Mouse (Mus musculus): ENCODE results near the gene Retsat.

DNA sequence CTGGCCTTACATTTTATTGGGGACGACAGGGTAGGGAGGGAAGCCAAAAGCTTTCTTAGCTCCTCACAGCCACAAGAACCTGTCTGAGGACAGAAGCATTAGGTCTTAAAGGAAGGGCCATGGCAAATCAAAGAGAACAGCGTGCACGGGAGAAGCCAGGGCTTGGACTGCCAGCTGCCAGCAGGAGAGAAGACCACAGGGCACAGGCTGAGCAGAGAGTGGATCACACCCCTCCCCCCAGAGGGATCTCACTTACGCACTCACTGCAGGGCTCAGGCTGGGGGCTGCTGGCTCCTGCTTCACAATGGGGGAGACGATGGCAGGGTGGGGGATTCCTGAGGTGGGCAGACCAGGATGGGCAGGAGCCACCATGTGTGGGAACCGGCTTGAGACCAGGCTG is 33.4 kb downstream of the Retsat start:
- TF ChIP-seq USF1 (IDR thresholded peaks at IDR 0.05; ENCODE audit: low read depth) (no peak), MYOG (IDR thresholded peaks at IDR 0.05; ENCODE audit: control insufficient read depth, extremely low read depth, insufficient read length) (no peak), CTCF (IDR thresholded peaks at IDR 0.05; ENCODE audit: control insufficient read depth, insufficient read depth, insufficient read length) (no peak)
